Mouse (Mus musculus) ES-E14 (cell line): Measurements from ENCODE around the gene Dclre1a.

ENCODE experiments used
- CHD2 ChIP-seq: IDR thresholded peaks from 2 replicates; pipeline ENCODE4 v1.6.1; 2014; ENCODE audit warnings: mild to moderate bottlenecking, low read depth, low read length, inconsistent platforms
- MAFK ChIP-seq: IDR thresholded peaks from 2 replicates; pipeline ENCODE4 v1.6.1; 2014; ENCODE audit warnings: mild to moderate bottlenecking, low read depth, low read length, inconsistent platforms; ENCODE audit not compliant: insufficient read depth
- ZC3H11A ChIP-seq: IDR thresholded peaks from 2 replicates; pipeline ENCODE4 v1.6.1; 2012; ENCODE audit warnings: low read depth, mild to moderate bottlenecking, inconsistent platforms, low read length, borderline replicate concordance
- ZNF384 ChIP-seq: IDR thresholded peaks from 2 replicates; pipeline ENCODE4 v1.6.1; 2012; ENCODE audit warnings: low read depth, low read length, inconsistent platforms

DNA sequence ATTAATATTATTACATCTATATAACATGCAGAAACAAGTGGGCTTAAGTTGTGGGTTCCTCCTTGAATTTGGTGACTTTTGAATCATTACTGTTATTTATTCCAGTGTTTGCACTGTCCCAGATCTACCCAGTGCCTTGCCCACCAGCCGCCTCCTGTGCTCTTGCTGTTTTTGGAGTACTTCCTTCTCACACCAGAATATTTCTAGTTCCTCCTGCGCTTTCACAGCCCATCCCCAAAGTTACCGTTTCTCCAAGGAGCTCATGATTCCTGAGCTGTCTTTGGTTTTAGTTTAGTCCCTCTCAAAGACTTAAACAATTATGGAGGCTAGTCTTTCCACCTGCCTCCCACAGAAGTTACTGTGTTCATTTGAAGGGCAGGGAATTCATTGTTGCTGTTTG is 15.4 kb upstream of the Dclre1a start:
- TF ChIP-seq MAFK (no peak), ZC3H11A (no peak), ZNF384 (no peak), CHD2 (no peak)
